Mouse (Mus musculus) liver, postnatal 0 days (tissue): ENCODE results near the gene Camkk1. TPM values are rescaled to one million over a fixed set of nuclear protein-coding genes. Genes with fewer than 3 reads are reported as not detected.

Source experiments
- ATAC-seq: fragments of 200-750 bp; cut with Nextera tagmentation; 2 replicates; pipeline ENCODE4 v1.8.0; 2017; ENCODE audit warnings: mild to moderate bottlenecking, moderate library complexity
- DNase-seq: peaks from one replicate; pipeline ENCODE4 v3.0.0-alpha.2; 2016
- H3K27ac ChIP-seq: fragments of 300-500 bp; sonication (generic); 2 replicates; pipeline ENCODE4 v1.5.1; 2014; ENCODE audit warnings: antibody characterized with exemption, moderate library complexity, mild to moderate bottlenecking, low read depth
- H3K27me3 ChIP-seq: fragments of 300-500 bp; sonication (generic); 2 replicates; pipeline ENCODE4 v1.6.1; 2014; ENCODE audit warnings: low read length, control low read depth, mixed read lengths; ENCODE audit not compliant: insufficient read depth
- H3K36me3 ChIP-seq: fragments of 300-500 bp; sonication (generic); replicated peaks from 2 replicates; pipeline ENCODE4 v1.6.1; 2014; ENCODE audit warnings: mild to moderate bottlenecking, control low read depth, low read length, moderate library complexity, mixed read lengths; ENCODE audit not compliant: insufficient read depth
- H3K4me1 ChIP-seq: fragments of 300-500 bp; sonication (generic); 2 replicates; pipeline ENCODE4 v1.6.1; 2014; ENCODE audit warnings: antibody characterized with exemption, mild to moderate bottlenecking, control low read depth; ENCODE audit not compliant: insufficient read depth
- H3K4me2 ChIP-seq: fragments of 300-500 bp; sonication (generic); 2 replicates; pipeline ENCODE4 v1.6.1; 2014; ENCODE audit warnings: low read depth, mild to moderate bottlenecking, low read length, moderate library complexity, mixed read lengths
- H3K4me3 ChIP-seq: fragments of 300-500 bp; sonication (generic); 2 replicates; pipeline ENCODE4 v1.5.1; 2014; ENCODE audit warnings: low read depth, low read length
- H3K9ac ChIP-seq: fragments of 300-500 bp; sonication (generic); replicated peaks from 2 replicates; pipeline ENCODE4 v1.6.1; 2014; ENCODE audit warnings: mild to moderate bottlenecking, moderate library complexity
- H3K9me3 ChIP-seq: fragments of 300-500 bp; sonication (generic); 2 replicates; pipeline ENCODE4 v1.6.1; 2016; ENCODE audit warnings: mild to moderate bottlenecking, control low read depth, low read length, mixed read lengths
- CTCF ChIP-seq: sonication (generic); IDR thresholded peaks from 2 replicates; pipeline ENCODE4 v1.5.1; 2016; ENCODE audit warnings: antibody characterized with exemption, low read depth
- EP300 ChIP-seq: IDR thresholded peaks from 2 replicates; pipeline ENCODE4 v1.6.1; 2016; ENCODE audit warnings: antibody characterized with exemption, low read depth, mild to moderate bottlenecking
- WGBS: fragments of 180-500 bp; shearing (Covaris S2); extraction: QIAGEN DNeasy Blood & Tissue Kit; methylation state at CpG from one replicate; pipeline ENCODE4 v1.1.7; 2014; ENCODE audit not compliant: insufficient replicate concordance; 5-methylcytosine and 5-hydroxymethylcytosine counted together
- polyA plus RNA-seq: library from polyadenylated mRNA; unstranded; fragments of >200 nt; fragmentation: Nextera tagmentation; extraction: Ambion mirVana; gene quantifications from 2 replicates; pipeline ENCODE4 v1.2.1, GENCODE M21; 2015

Gene Camkk1
- polyA plus RNA-seq, 1 experiment from 2014 or later, result 0.78 TPM

- Histone ChIP-seq H3K27me3 (no peaks in the 10 kb centered on the region), H3K9ac (no peak overlapping the region), H3K4me1 (no peaks in the 10 kb centered on the region; the same call in none of the 2 replicates), H3K36me3 (0 out of 2 replicates have a peak, but pooled peaks cover 3% of the 10 kb centered on the region), H3K9me3 (no peaks in the 10 kb centered on the region), H3K4me3 (no peak overlapping the region), H3K4me2 (no peak overlapping the region), H3K27ac (no peak overlapping the region)
- WGBS, result 32% methylated on average over 5 of the region's 5 CpGs
- TF ChIP-seq EP300 (no peak), CTCF (no peak)
- ATAC-seq (no peak), DNase-seq (no peak)
Measured at GRCm38 (mm10) chr11:72987807-72988206, 31.0 kb upstream of the Camkk1 start.

GRCm38 (mm10) chr11:72989044-72989443 lies 29.8 kb upstream of the Camkk1 start:
- no peak for DNase-seq
- Histone ChIP-seq H3K9me3 (no peaks in the 10 kb centered on the region), H3K27me3 (no peaks in the 10 kb centered on the region), H3K36me3 (0 out of 2 replicates have a peak, but pooled peaks cover 3% of the 10 kb centered on the region), H3K4me1 (no peaks in the 10 kb centered on the region; the same call in none of the 2 replicates), H3K4me2 (no peak overlapping the region), H3K4me3 (no peak overlapping the region), H3K27ac (no peak overlapping the region), H3K9ac (no peak overlapping the region)
- WGBS, result 61% methylated on average over 6 of the region's 6 CpGs
- ATAC-seq, result no peak
- TF ChIP-seq EP300 (no peak), CTCF (no peak)

GRCm38 (mm10) chr11:72990688-72991087 lies 28.1 kb upstream of the Camkk1 start:
- TF ChIP-seq CTCF (no peak), EP300 (no peak)
- whole genome bisulfite sequencing, result 83% methylated on average over 9 of the region's 9 CpGs

GRCm38 (mm10) chr11:72991961-72992360 lies 26.8 kb upstream of the Camkk1 start:
- DNase-seq (no peak), ATAC-seq (no peak)
- H3K36me3 ChIP-seq, result 0 out of 2 replicates have a peak, but pooled peaks cover 3% of the 10 kb centered on the region
- TF ChIP-seq CTCF (no peak), EP300 (no peak)
- H3K27ac ChIP-seq, result no peak overlapping the region
- H3K4me2 ChIP-seq, result no peak overlapping the region
- 71% methylated on average over 9 of the region's 9 CpGs for WGBS
- no peaks in the 10 kb centered on the region for H3K27me3 ChIP-seq
- H3K9ac ChIP-seq, result no peak overlapping the region
- H3K9me3 ChIP-seq, result no peaks in the 10 kb centered on the region
- no peaks in the 10 kb centered on the region; the same call in none of the 2 replicates for H3K4me1 ChIP-seq
- H3K4me3 ChIP-seq, result no peak overlapping the region

More at GRCm38 (mm10) chr11:72990688-72991087, 28.1 kb upstream of the Camkk1 start:
- Histone ChIP-seq H3K27me3 (no peaks in the 10 kb centered on the region), H3K36me3 (0 out of 2 replicates have a peak, but pooled peaks cover 3% of the 10 kb centered on the region), H3K4me1 (no peaks in the 10 kb centered on the region; the same call in none of the 2 replicates), H3K27ac (no peak overlapping the region), H3K4me3 (no peak overlapping the region), H3K9me3 (no peaks in the 10 kb centered on the region), H3K9ac (no peak overlapping the region), H3K4me2 (no peak overlapping the region)
- DNase-seq (no peak), ATAC-seq (no peak)

GRCm38 (mm10) chr11:72996346-72996745 lies 22.5 kb upstream of the Camkk1 start:
- Histone ChIP-seq H3K4me2 (no peak overlapping the region), H3K36me3 (no peaks in the 10 kb centered on the region), H3K4me1 (peaks cover 15% of the 10 kb centered on the region), H3K9ac (no peak overlapping the region), H3K27me3 (no peaks in the 10 kb centered on the region), H3K9me3 (no peaks in the 10 kb centered on the region), H3K4me3 (no peak overlapping the region), H3K27ac (no peak overlapping the region)
- 72% methylated on average over 6 of the region's 6 CpGs for WGBS
- TF ChIP-seq EP300 (no peak), CTCF (no peak)
- no peak for ATAC-seq
- DNase-seq, result no peak

GRCm38 (mm10) chr11:72996781-72997180 lies 22.0 kb upstream of the Camkk1 start:
- no peak overlapping the region for H3K9ac ChIP-seq
- H3K27ac ChIP-seq, result no peak overlapping the region
- 85% methylated on average over 2 of the region's 2 CpGs for WGBS
- no peaks in the 10 kb centered on the region for H3K9me3 ChIP-seq
- no peak overlapping the region for H3K4me2 ChIP-seq
- TF ChIP-seq EP300 (no peak), CTCF (no peak)
- H3K27me3 ChIP-seq, result no peaks in the 10 kb centered on the region
- peaks cover 15% of the 10 kb centered on the region for H3K4me1 ChIP-seq
- H3K36me3 ChIP-seq, result no peaks in the 10 kb centered on the region
- no peak for DNase-seq
- H3K4me3 ChIP-seq, result no peak overlapping the region
- no peak for ATAC-seq
